Mouse (Mus musculus) limb, embryonic 14.5 days (tissue): ENCODE measurements around the gene Acot11. TPM values are rescaled to one million over a fixed set of nuclear protein-coding genes. Genes with fewer than 3 reads are reported as not detected.

ENCODE experiments used
- ATAC-seq: fragments of 200-750 bp; cut with Nextera tagmentation; 2 replicates; pipeline ENCODE4 v1.8.0; 2017; ENCODE audit warnings: low read depth, moderate number of reproducible peaks, moderate TSS enrichment; ENCODE audit not compliant: low FRiP score
- DNase-seq: peaks from one replicate; pipeline ENCODE4 v3.0.0-alpha.2; 2015; ENCODE audit warnings: low spot score
- H3K27ac ChIP-seq: fragments of 300-500 bp; sonication (generic); replicated peaks from 2 replicates; pipeline ENCODE4 v1.5.1; 2014; ENCODE audit warnings: low read depth, mild to moderate bottlenecking, low read length, moderate library complexity, mixed read lengths
- H3K27me3 ChIP-seq: fragments of 300-500 bp; sonication (generic); 2 replicates; pipeline ENCODE4 v1.6.1; 2014; ENCODE audit warnings: low read length, mixed read lengths; ENCODE audit not compliant: control insufficient read depth, insufficient read depth
- H3K36me3 ChIP-seq: fragments of 300-500 bp; sonication (generic); 2 replicates; pipeline ENCODE4 v1.6.1; 2014; ENCODE audit warnings: mild to moderate bottlenecking, low read length, moderate library complexity, mixed read lengths; ENCODE audit not compliant: control insufficient read depth, insufficient read depth
- H3K4me1 ChIP-seq: fragments of 300-500 bp; sonication (generic); 2 replicates; pipeline ENCODE4 v1.6.1; 2014; ENCODE audit warnings: antibody characterized with exemption, low read length, mixed read lengths; ENCODE audit not compliant: control insufficient read depth, insufficient read depth
- H3K4me2 ChIP-seq: fragments of 300-500 bp; sonication (generic); replicated peaks from 2 replicates; pipeline ENCODE4 v1.6.1; 2014; ENCODE audit warnings: low read depth, mild to moderate bottlenecking, low read length, moderate library complexity; ENCODE audit not compliant: severe bottlenecking
- H3K4me3 ChIP-seq: fragments of 300-500 bp; sonication (generic); replicated peaks from 2 replicates; pipeline ENCODE4 v1.5.1; 2014; ENCODE audit warnings: low read length
- H3K9ac ChIP-seq: fragments of 300-500 bp; sonication (generic); 2 replicates; pipeline ENCODE4 v1.6.1; 2014; ENCODE audit warnings: mild to moderate bottlenecking, low read depth, low read length, moderate library complexity; ENCODE audit not compliant: severe bottlenecking
- H3K9me3 ChIP-seq: fragments of 300-500 bp; sonication (generic); 2 replicates; pipeline ENCODE4 v1.6.1; 2016; ENCODE audit warnings: low read length; ENCODE audit not compliant: control insufficient read depth
- POLR2A ChIP-seq: fragments of 200-500 bp; IDR thresholded peaks from 2 replicates; pipeline ENCODE4 v1.8.0; 2012; ENCODE audit warnings: inconsistent platforms, mild to moderate bottlenecking, moderate library complexity, borderline replicate concordance; ENCODE audit not compliant: insufficient read depth, insufficient read length; ENCODE audit errors: extremely low read depth
- WGBS: fragments of 180-500 bp; shearing (Covaris S2); extraction: QIAGEN DNeasy Blood & Tissue Kit; methylation state at CpG from one replicate; pipeline ENCODE4 v1.1.7; 2014; 5-methylcytosine and 5-hydroxymethylcytosine counted together
- polyA plus RNA-seq, 2 experiments: library from polyadenylated mRNA; depleted of rRNA in 1 of 2; stranded (reverse) in 1 of 2; unstranded in 1 of 2; fragments of >200 nt; fragmentation: Nextera tagmentation in 1 of 2; extraction: Ambion mirVana in 1 of 2; gene quantifications; 2 replicates each; pipeline versions ENCODE4 v1.2.1 to v1.2.3; 2012 to 2014

Gene Acot11
- polyA plus RNA-seq, 2 experiments: 4.3 to 6.1 TPM

DNA sequence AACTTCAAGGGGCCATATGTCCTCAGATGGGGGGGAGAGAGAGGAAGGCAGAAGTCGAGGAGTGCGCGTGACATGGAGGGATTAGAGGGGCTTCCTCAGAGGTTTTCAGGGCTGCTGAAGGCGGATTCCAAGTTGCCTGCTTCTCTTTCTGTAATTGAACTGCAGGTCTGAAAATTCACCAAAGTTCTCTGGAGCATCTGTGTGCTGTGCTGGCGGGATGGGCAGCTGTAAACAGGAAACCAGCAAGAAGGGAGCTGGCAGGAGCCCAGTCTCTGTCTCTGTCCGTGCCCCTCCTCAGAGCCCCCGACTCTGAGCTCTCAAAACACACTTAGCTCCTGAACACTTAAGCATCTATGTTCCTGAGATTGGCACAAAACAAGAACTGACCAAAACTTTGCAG lies 36.5 kb upstream of the Acot11 start:
- Histone ChIP-seq H3K27ac (peak overlapping the region; percentile 99), H3K4me2 (no peak overlapping the region; the same call in 1 of the 2 replicates), H3K9ac (no peak overlapping the region; the same call in 1 of the 2 replicates), H3K4me3 (no peak overlapping the region), H3K9me3 (no peaks in the 10 kb centered on the region), H3K4me1 (peaks cover 51% of the 10 kb centered on the region), H3K27me3 (no peaks in the 10 kb centered on the region), H3K36me3 (no peaks in the 10 kb centered on the region)
- DNase-seq (no peak), ATAC-seq (no peak)
- no peak for TF ChIP-seq POLR2A
- WGBS: 16% methylated on average over 7 of the region's 7 CpGs

DNA sequence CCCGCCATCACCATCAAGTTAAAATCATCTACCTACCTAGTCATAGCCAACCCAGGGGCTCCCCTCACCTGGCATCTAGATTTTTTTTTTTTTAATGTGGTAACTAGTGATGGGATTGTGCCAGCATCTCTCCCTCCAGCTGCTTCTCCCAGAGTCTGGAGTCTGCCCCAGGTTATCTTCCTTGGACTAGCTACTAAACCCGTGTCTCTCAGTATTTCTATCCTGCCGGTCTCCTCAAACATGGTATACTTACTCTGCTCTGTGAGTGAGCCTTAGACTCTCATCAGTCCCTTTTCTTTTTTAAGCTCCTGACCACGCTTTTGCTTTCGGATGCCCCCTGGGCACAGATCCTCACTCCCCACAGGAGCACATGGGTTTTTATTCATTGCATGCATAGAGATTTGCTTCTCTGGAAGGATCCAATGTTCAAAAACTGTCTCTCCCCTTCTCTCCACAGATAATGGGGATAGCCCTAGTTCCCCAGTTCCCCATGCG lies 35.9 kb upstream of the Acot11 start:
- no peak for DNase-seq
- no peak for TF ChIP-seq POLR2A
- Histone ChIP-seq H3K4me2 (peak overlapping the region; percentile 98), H3K36me3 (no peaks in the 10 kb centered on the region), H3K9ac (peak overlapping the region; percentile 71; the same call in 1 of the 2 replicates), H3K9me3 (no peaks in the 10 kb centered on the region), H3K4me3 (peak overlapping the region; percentile 52), H3K27ac (peak overlapping the region; percentile 99), H3K27me3 (no peaks in the 10 kb centered on the region), H3K4me1 (peaks cover 51% of the 10 kb centered on the region)
- no peak for ATAC-seq
- 16% methylated on average over 6 of the region's 6 CpGs for WGBS

- peak; percentile 92 for DNase-seq
- no peak for TF ChIP-seq POLR2A
- peak; percentile 81 for ATAC-seq
- no peaks in the 10 kb centered on the region for H3K27me3 ChIP-seq
- WGBS: 1% methylated on average over 32 of the region's 51 CpGs
- no peaks in the 10 kb centered on the region for H3K9me3 ChIP-seq
- peak overlapping the region; percentile 99 for H3K27ac ChIP-seq
- peak overlapping the region; percentile 71 for H3K9ac ChIP-seq
- no peaks in the 10 kb centered on the region for H3K36me3 ChIP-seq
- H3K4me1 ChIP-seq: peaks cover 51% of the 10 kb centered on the region
- peak overlapping the region; percentile 98 for H3K4me2 ChIP-seq
- H3K4me3 ChIP-seq: peak overlapping the region; percentile 52
Measured at GRCm38 (mm10) chr4:106839964-106840611, 35.3 kb upstream of the Acot11 start.

DNA sequence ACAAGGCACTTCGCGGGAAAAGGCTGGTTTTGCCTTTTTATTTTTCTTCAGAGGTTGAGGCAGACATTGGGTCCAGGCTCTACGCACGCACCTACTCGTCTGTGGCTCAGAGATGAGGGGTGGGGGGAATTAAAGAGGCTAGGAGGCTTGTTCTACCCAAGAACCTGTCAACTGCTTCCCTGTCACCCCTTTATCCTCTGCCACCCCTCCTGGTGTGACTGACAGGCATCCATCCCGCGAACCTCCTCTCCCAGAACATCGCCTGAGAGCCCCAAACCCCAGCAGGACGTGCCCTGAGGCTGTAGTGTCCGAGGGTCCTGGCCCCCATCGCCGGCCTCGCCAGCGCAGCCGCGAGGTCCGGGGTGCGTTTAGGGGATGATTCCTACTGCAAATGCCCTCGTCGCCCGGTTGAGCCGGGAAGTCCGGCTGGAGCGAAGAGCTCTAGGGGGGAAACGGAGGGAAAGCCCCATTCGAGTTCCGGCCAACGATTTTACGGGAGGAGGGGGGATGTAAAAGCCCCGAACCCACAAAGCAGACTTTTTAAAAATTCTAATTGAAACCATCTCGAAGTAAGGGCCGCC lies 34.5 kb upstream of the Acot11 start:
- peaks cover 51% of the 10 kb centered on the region for H3K4me1 ChIP-seq
- H3K27me3 ChIP-seq: no peaks in the 10 kb centered on the region
- H3K36me3 ChIP-seq: no peaks in the 10 kb centered on the region
- 0% methylated on average over 32 of the region's 32 CpGs for WGBS
- TF ChIP-seq POLR2A: no peak
- H3K4me3 ChIP-seq: peak overlapping the region; percentile 52
- H3K9me3 ChIP-seq: no peaks in the 10 kb centered on the region
- H3K4me2 ChIP-seq: peak overlapping the region; percentile 98
- ATAC-seq (peak; percentile 45), DNase-seq (peak; percentile 62)
- peak overlapping the region; percentile 99 for H3K27ac ChIP-seq
- H3K9ac ChIP-seq: peak overlapping the region; percentile 71

DNA sequence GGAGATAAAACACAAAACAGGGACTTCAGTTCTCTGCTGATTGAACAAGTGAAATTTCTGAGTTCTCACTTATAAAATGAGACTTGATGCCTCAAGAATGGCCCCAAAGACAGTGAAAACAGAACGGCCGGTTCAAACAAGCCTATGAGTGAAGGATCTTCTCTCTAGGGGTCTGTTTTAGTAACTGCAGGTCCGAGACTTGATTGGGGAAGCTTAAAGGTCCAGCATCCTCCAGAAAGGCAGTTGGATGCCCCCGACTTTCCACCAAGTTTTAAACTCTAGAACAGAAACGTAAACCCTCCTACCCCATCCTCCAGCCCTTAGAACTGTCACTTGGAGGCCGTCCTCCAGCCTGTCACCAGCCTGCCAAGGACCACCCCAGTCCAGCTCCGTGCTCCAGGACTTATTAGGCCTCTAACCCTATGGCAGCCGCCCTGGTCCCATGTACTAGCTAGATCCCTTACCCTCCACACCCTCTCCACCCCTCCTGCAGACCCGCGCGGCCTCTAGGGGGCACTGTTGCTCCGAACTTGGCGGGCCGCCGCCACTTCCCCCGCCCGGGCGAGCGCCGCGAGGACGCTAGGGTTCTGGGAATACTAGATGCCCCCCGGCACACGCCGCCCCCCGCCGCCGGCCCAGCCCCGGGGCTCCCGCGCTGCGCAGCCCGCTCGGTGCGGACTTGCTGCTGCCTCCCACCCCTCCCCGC lies 33.9 kb upstream of the Acot11 start:
- peak; percentile 81 for ATAC-seq
- 4% methylated on average over 27 of the region's 36 CpGs for WGBS
- H3K4me1 ChIP-seq: peaks cover 47% of the 10 kb centered on the region
- no peaks in the 10 kb centered on the region for H3K27me3 ChIP-seq
- H3K36me3 ChIP-seq: no peaks in the 10 kb centered on the region
- peak; percentile 81 for DNase-seq
- peak overlapping the region; percentile 98 for H3K4me2 ChIP-seq
- H3K4me3 ChIP-seq: peak overlapping the region; percentile 52
- peak overlapping the region; percentile 99 for H3K27ac ChIP-seq
- H3K9me3 ChIP-seq: no peaks in the 10 kb centered on the region
- H3K9ac ChIP-seq: peak overlapping the region; percentile 71
- no peak for TF ChIP-seq POLR2A
